Mouse (Mus musculus): ENCODE measurements at regions not wholly inside any gene's neighbourhood (a gene's known extent, or its start where the extent isn't known, plus 50 kb on each side); places are given as distances from the start of the nearest gene placed in this dataset.

GRCm38 (mm10) chr14:105706756-105707155, 189.9 kb downstream of the Spry2 start:
- DNase-seq: no peak

DNA sequence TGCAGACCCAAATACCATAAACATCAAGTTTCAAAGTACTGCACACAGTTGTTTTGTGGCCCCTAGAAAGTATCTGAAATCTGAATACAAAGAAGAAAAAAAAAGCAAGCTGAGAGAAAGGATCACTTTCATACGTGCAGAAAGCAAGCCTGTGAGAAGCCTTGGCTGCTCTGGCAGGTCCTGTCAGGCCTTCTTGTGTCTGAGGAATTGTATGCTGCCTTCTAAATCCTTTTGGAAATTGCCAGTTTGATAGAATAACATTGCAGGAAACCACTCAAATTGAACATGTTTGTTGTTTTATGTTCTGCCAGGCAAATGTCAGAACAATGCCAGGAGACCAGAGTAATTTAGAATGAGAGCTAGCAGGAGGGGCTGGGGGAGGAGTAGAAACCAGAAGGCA, 198.0 kb downstream of the Spry2 start:
- DNase-seq: no peak

DNA sequence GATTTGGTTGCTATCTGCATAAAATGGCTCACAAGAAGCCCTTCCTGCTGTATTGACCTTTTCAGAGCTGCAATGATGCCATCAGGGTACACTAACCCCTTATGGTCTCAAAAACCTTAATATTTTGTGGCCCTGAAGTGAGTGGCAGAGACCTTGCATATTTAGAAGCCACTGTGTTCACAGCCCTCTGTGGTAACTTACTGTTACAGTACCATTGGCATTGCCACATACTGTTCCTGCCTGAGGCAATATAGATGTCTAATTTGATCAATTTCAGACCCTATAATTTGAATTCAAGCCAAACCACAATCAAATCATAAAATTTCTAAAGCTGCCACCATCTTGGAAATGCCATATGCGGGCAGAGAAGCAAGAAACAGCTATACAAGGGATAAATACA, 198.5 kb downstream of the Spry2 start:
- DNase-seq: no peak

GRCm38 (mm10) chr14:105697398-105697797, 199.2 kb downstream of the Spry2 start:
- peak; percentile 89 for DNase-seq

DNA sequence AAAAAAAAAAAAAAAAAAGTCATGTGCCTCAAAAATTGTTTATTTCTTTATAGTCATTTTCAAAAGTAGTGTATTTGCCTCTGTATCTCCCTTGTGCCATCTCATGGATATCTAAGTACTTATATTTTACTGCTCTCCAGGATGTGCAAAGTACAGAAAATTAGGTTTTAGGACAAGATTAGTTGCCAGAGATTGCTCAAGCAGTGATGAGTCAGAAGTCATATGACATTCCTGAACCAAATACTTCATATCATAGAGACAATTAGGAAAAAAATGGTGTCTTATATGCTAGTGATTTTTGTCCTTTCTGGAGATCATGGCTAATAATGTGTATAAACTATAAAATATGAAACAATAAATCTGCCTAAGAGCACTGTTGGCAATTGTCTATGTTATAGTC, 201.7 kb downstream of the Spry2 start:
- DNase-seq: no peak

DNA sequence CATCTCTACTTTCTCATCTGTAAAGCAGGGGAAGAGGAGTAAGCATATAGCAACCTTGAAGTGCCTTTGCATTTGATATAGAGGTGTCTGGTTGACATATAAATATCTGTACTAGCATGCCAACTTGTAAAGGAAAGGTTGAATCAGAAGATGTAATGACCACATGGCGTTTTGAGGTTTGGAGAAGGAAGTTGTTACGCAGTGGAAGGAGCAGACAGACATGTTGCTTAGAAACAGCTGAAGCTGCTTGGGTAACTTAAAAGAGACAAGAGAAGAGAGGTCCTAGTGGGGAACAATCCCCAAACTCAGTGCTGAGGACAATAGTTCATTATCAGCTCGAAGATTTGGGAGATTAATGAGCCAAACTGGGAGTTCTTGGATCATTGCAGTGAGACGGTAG, 202.9 kb downstream of the Spry2 start:
- no peak for DNase-seq

DNA sequence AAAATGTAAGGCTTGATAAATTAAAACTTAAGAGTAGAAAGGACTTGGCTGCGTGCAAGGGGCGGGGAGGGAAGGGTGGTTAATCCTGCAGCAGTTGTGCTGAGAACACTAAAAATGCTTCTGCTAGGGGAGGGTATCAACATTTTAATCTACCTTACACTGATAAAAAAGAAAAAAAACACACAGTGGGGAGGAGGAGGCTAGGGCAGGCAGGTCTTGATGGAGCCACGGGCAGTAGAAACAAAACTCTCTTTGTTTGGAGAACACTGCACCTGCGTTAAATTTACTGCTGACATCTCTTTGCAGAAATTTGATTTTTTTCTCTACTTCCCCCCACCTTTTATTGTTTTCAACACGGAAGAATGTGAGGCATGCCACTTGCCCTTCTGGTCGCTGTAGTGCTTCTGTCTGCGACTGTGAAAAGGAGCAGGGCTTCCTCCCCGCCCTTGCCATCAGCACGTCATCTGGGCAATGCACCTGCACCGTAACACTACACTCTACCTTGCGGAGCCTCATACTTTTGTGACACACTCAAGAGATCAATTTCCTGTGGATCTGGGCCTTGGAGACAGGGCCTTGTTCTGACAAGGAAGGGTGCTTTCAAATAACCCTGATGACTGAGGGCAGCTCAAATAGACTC, 211.7 kb downstream of the Spry2 start:
- DNase-seq: no peak

GRCm38 (mm10) chr14:105684329-105684728, 212.3 kb downstream of the Spry2 start:
- DNase-seq: no peak

DNA sequence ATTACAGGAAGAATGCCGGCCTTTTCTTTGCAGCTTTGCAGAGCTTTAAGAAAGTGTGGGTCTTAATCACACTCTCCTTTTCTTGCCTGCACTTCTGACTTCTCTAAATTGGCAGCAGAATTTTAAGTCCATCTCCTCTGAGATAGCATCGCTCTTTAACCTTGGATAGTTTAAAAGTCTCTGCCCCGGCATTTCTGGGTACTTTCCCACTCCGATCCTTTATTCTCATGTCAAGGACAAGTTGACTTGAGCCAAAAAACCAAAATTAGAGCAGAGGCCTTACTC, 220.0 kb downstream of the Spry2 start:
- DNase-seq: no peak

GRCm38 (mm10) chr14:105675801-105676645, 220.6 kb downstream of the Spry2 start:
- DNase-seq: no peak

GRCm38 (mm10) chr14:105675006-105675405, 221.6 kb downstream of the Spry2 start:
- no peak for DNase-seq

GRCm38 (mm10) chr14:105668969-105669368, 227.7 kb downstream of the Spry2 start:
- peak; percentile 76 for DNase-seq

- no peak for DNase-seq
These were observed 231.9 kb downstream of the Spry2 start for GRCm38 (mm10) chr14:105664671-105665198.

DNA sequence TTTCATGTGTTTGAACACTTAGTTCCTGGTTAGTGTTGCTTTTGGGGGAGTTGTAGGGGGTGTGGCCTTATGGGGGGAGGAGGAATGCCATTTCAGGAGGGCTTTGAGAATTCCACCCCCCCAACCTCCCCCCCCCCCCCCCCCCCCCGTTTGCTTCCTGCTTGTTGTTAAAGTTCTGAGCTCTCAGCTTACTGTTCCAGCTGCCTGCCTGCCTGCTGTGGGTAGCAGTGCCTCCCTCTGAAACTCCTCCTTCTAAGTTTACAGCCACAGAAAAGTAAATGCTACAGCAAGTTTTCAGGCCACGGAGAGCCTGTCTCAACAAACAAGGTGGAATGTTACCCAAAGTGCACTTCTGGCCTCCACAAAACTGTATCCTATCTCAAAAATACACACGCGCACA, 233.1 kb downstream of the Spry2 start:
- DNase-seq: no peak

GRCm38 (mm10) chr14:105662839-105663238, 233.8 kb downstream of the Spry2 start:
- DNase-seq: no peak

- no peak for DNase-seq
These were observed 238.3 kb downstream of the Spry2 start for GRCm38 (mm10) chr14:105658316-105658715.

GRCm38 (mm10) chr14:105647166-105647565, 249.5 kb downstream of the Spry2 start:
- no peak for DNase-seq

- no peak for DNase-seq
These were observed 252.2 kb downstream of the Spry2 start for GRCm38 (mm10) chr14:105644428-105644827.

DNA sequence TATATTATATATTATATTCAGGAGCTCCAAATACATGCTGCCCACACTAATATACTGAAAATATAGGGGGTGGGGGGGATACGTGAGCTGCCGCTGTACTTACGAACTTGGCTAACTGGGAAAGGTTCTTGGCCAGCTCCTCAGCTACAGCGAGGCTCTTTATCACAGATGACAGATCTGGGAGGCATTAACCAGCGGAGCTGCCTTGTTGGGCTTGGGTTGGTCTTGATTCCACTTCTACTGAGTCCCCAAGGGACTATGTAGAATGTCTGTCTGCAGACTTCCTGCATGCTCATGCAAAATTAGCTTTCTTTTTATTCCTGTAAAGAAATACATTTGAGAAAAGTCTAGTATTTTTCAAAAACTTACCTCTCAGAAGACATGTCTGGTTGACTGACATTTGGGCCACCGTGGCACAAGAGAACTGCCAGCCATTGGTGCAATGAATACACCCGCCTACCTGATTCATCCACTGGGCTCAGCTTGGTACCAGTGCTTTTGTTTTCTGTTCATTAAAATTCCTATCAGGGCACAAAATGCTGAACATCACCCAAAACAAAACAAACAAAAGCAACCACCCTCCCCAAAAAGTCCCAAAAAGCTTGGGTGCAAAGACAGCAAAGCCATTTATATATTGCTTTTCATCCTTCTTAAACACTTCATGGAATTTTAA, 253.2 kb downstream of the Spry2 start:
- no peak for DNase-seq

GRCm38 (mm10) chr14:105632335-105632734, 264.3 kb downstream of the Spry2 start:
- no peak for DNase-seq

DNA sequence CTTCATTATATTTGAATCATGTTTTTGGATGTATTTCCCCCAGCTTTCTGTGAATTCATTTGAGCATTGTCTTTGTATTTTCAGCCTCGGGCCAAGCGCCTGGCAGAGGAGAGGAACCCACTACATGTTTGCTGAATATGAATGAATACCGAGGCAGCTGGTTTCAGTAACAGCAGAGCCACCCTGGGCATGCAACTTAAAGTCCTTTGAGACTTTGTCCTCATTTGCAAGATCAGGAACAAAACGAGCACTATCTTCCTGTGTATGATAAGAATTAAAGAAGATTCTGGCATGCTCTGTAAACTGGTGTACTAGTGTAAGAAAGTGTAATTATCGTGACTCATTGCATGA, 265.0 kb downstream of the Spry2 start:
- no peak for DNase-seq

GRCm38 (mm10) chr14:105630867-105631680, 265.5 kb downstream of the Spry2 start:
- DNase-seq: peak; percentile 16

GRCm38 (mm10) chr14:105630444-105630843, 266.2 kb downstream of the Spry2 start:
- DNase-seq: no peak

Data from cerebellum, adult 11-12 months (tissue).